Mouse (Mus musculus): ENCODE measurements around the gene Cox11. TPM values are rescaled to one million over a fixed set of nuclear protein-coding genes. Genes with fewer than 3 reads are reported as not detected.

Gene Cox11
- polyA plus RNA-seq, 1 experiment from 2014 or later, result 41.7 TPM

GRCm38 (mm10) chr11:90666916-90667315 is 28.9 kb downstream of the Cox11 start:
- Histone ChIP-seq H3K9me3 (replicated peaks) (no peaks in the 10 kb centered on the region), H3K27ac (0 out of 2 replicates have a peak overlapping the region, but pooled peaks have one; percentile 25), H3K4me1 (peaks cover 24% of the 10 kb centered on the region), H3K36me3 (no peaks in the 10 kb centered on the region), H3K4me3 (no peak overlapping the region), H3K27me3 (ENCODE audit: low read depth, poor library complexity, severe bottlenecking) (no peaks in the 10 kb centered on the region)
- no peak for DNase-seq (ENCODE audit: low spot score)
- 84% methylated on average over 4 of the region's 4 CpGs for WGBS

- Histone ChIP-seq H3K36me3 (no peaks in the 10 kb centered on the region), H3K9me3 (replicated peaks) (no peaks in the 10 kb centered on the region), H3K27ac (no peak overlapping the region), H3K4me1 (peaks cover 24% of the 10 kb centered on the region), H3K4me3 (no peak overlapping the region), H3K27me3 (ENCODE audit: low read depth, poor library complexity, severe bottlenecking) (no peaks in the 10 kb centered on the region)
- WGBS, result 96% methylated on average over 6 of the region's 6 CpGs
- no peak for DNase-seq (ENCODE audit: low spot score)
These were observed 29.4 kb downstream of the Cox11 start for GRCm38 (mm10) chr11:90667325-90667724.

- WGBS, result 86% methylated on average over 5 of the region's 5 CpGs
- no peaks in the 10 kb centered on the region for H3K27me3 ChIP-seq (ENCODE audit: low read depth, poor library complexity, severe bottlenecking)
- H3K9me3 ChIP-seq (replicated peaks), result no peaks in the 10 kb centered on the region
- H3K36me3 ChIP-seq, result no peaks in the 10 kb centered on the region
- DNase-seq (ENCODE audit: low spot score), result no peak
- no peak overlapping the region for H3K4me3 ChIP-seq
- no peaks in the 10 kb centered on the region for H3K4me1 ChIP-seq
- no peak overlapping the region for H3K27ac ChIP-seq
These were observed 37.6 kb downstream of the Cox11 start for GRCm38 (mm10) chr11:90675479-90676110.

GRCm38 (mm10) chr11:90677027-90677426 is 39.1 kb downstream of the Cox11 start:
- no peak overlapping the region for H3K27ac ChIP-seq
- no peaks in the 10 kb centered on the region for H3K27me3 ChIP-seq (ENCODE audit: low read depth, poor library complexity, severe bottlenecking)
- H3K9me3 ChIP-seq (replicated peaks), result no peaks in the 10 kb centered on the region
- no peaks in the 10 kb centered on the region for H3K4me1 ChIP-seq
- no peak overlapping the region for H3K4me3 ChIP-seq
- no peak for DNase-seq (ENCODE audit: low spot score)
- no peaks in the 10 kb centered on the region for H3K36me3 ChIP-seq
- 96% methylated on average over 7 of the region's 7 CpGs for WGBS

GRCm38 (mm10) chr11:90677771-90678288 is 39.9 kb downstream of the Cox11 start:
- Histone ChIP-seq H3K27me3 (ENCODE audit: low read depth, poor library complexity, severe bottlenecking) (no peaks in the 10 kb centered on the region), H3K4me1 (no peaks in the 10 kb centered on the region), H3K4me3 (no peak overlapping the region), H3K27ac (no peak overlapping the region), H3K9me3 (replicated peaks) (no peaks in the 10 kb centered on the region), H3K36me3 (no peaks in the 10 kb centered on the region)
- DNase-seq (ENCODE audit: low spot score), result no peak
- 94% methylated on average over 8 of the region's 8 CpGs for WGBS

GRCm38 (mm10) chr11:90678582-90678981 is 40.6 kb downstream of the Cox11 start:
- Histone ChIP-seq H3K4me3 (no peak overlapping the region), H3K4me1 (no peaks in the 10 kb centered on the region), H3K9me3 (replicated peaks) (no peaks in the 10 kb centered on the region), H3K36me3 (no peaks in the 10 kb centered on the region), H3K27ac (no peak overlapping the region), H3K27me3 (ENCODE audit: low read depth, poor library complexity, severe bottlenecking) (no peaks in the 10 kb centered on the region)
- 93% methylated on average over 5 of the region's 5 CpGs for WGBS
- no peak for DNase-seq (ENCODE audit: low spot score)

GRCm38 (mm10) chr11:90681171-90681570 is 43.2 kb downstream of the Cox11 start:
- 0 out of 2 replicates have a peak, but pooled peaks cover 5% of the 10 kb centered on the region for H3K4me1 ChIP-seq
- H3K27ac ChIP-seq, result no peak overlapping the region
- DNase-seq (ENCODE audit: low spot score), result peak; percentile 10
- no peak overlapping the region for H3K4me3 ChIP-seq
- H3K36me3 ChIP-seq, result no peaks in the 10 kb centered on the region
- H3K9me3 ChIP-seq (replicated peaks), result no peaks in the 10 kb centered on the region
- peaks cover 6% of the 10 kb centered on the region for H3K27me3 ChIP-seq (ENCODE audit: low read depth, poor library complexity, severe bottlenecking)

GRCm38 (mm10) chr11:90684765-90685164 is 46.8 kb downstream of the Cox11 start:
- Histone ChIP-seq H3K4me1 (0 out of 2 replicates have a peak, but pooled peaks cover 5% of the 10 kb centered on the region), H3K9me3 (replicated peaks) (no peaks in the 10 kb centered on the region), H3K36me3 (no peaks in the 10 kb centered on the region), H3K27me3 (ENCODE audit: low read depth, poor library complexity, severe bottlenecking) (peaks cover 33% of the 10 kb centered on the region), H3K27ac (no peak overlapping the region), H3K4me3 (no peak overlapping the region)
- WGBS, result 54% methylated on average over 6 of the region's 6 CpGs
- DNase-seq (ENCODE audit: low spot score), result peak; percentile 29

GRCm38 (mm10) chr11:90685196-90685595 is 47.2 kb downstream of the Cox11 start:
- Histone ChIP-seq H3K4me1 (0 out of 2 replicates have a peak, but pooled peaks cover 5% of the 10 kb centered on the region), H3K4me3 (no peak overlapping the region), H3K27me3 (ENCODE audit: low read depth, poor library complexity, severe bottlenecking) (peaks cover 33% of the 10 kb centered on the region), H3K36me3 (no peaks in the 10 kb centered on the region), H3K27ac (no peak overlapping the region), H3K9me3 (replicated peaks) (no peaks in the 10 kb centered on the region)
- WGBS, result 88% methylated on average over 6 of the region's 6 CpGs
- no peak for DNase-seq (ENCODE audit: low spot score)

GRCm38 (mm10) chr11:90686287-90687025 is 48.5 kb downstream of the Cox11 start:
- peaks cover 33% of the 10 kb centered on the region for H3K27me3 ChIP-seq (ENCODE audit: low read depth, poor library complexity, severe bottlenecking)
- 0 out of 2 replicates have a peak, but pooled peaks cover 5% of the 10 kb centered on the region for H3K4me1 ChIP-seq
- H3K27ac ChIP-seq, result no peak overlapping the region
- WGBS, result 71% methylated on average over 13 of the region's 13 CpGs
- H3K9me3 ChIP-seq (replicated peaks), result no peaks in the 10 kb centered on the region
- DNase-seq (ENCODE audit: low spot score), result peak; percentile 24
- no peaks in the 10 kb centered on the region for H3K36me3 ChIP-seq
- peak overlapping the region; percentile 65 for H3K4me3 ChIP-seq

GRCm38 (mm10) chr11:90687040-90687439 is 49.1 kb downstream of the Cox11 start:
- no peak for DNase-seq (ENCODE audit: low spot score)
- Histone ChIP-seq H3K36me3 (no peaks in the 10 kb centered on the region), H3K4me3 (peak overlapping the region; percentile 65), H3K9me3 (replicated peaks) (no peaks in the 10 kb centered on the region), H3K4me1 (0 out of 2 replicates have a peak, but pooled peaks cover 5% of the 10 kb centered on the region), H3K27me3 (ENCODE audit: low read depth, poor library complexity, severe bottlenecking) (peaks cover 33% of the 10 kb centered on the region), H3K27ac (peak overlapping the region; percentile 58)
- under 1% methylated on average over 17 of the region's 17 CpGs for WGBS

GRCm38 (mm10) chr11:90687460-90688416 is 49.8 kb downstream of the Cox11 start, which contains the start of gene Tom1l1:
Gene Tom1l1 (minus strand): TSS chr11:90688366.
- Histone ChIP-seq H3K27ac (peak within 1 kb of the TSS; percentile 58), H3K4me1 (0 out of 2 replicates have a peak, but pooled peaks cover 5% of the 10 kb centered on the region), H3K36me3 (no peaks in the 10 kb centered on the region), H3K9me3 (replicated peaks) (no peaks in the 10 kb centered on the region), H3K27me3 (ENCODE audit: low read depth, poor library complexity, severe bottlenecking) (peaks cover 33% of the 10 kb centered on the region), H3K4me3 (peak within 1 kb of the TSS; percentile 65)
- WGBS, result 8% methylated on average over 47 of the region's 47 CpGs
- peak; percentile 78 for DNase-seq (ENCODE audit: low spot score)

Data from limb, embryonic 10.5 days (tissue).